In the genomic region with DNA sequence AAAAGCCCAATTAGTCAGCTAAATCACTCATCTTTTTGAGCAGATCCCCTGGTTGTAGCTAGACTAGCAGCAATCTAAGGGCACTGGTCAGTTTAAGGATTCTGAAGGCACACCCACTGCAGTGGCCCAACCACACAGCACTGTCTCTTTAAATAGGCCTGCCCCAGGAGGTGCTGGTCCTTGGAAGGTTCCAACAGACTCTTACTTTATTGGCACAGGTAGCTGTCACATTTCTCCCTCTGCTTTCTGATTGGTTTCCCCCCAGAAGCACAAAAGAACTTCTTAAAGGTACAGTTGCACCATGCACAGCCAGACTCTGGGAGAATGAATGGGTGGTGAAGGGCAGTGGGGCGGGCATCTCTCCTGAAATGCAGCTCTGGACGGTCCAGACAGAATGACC, we compare ENCODE assay signal across 8 mouse cellular contexts.
DNase-seq lines count a peak whose midpoint lies in the region; ATAC-seq and TF ChIP-seq lines count a peak whose summit lies in the region.

No protein-coding gene starts in this region.

- H3K4me3 ChIP-seq in gastrocnemius, adult 2 months, result no peak overlapping the region
- H3K4me3 ChIP-seq in midbrain, embryonic 15.5 days, result no peak overlapping the region
- H3K4me3 ChIP-seq in midbrain, embryonic 10.5 days, result no peak overlapping the region
- H3K4me3 ChIP-seq in embryonic facial prominence, embryonic 14.5 days (ENCODE audit: low read depth, low read length), result no peak overlapping the region
- no peak overlapping the region for H3K4me3 ChIP-seq in liver, embryonic 11.5 days (ENCODE audit: low read depth, low read length)

- intact Hi-C loops in gastrocnemius, adult 2 months (cut with DNase I), result no loop called here

- no peak overlapping the region for H3K9ac ChIP-seq in midbrain, embryonic 15.5 days
- no peak overlapping the region for H3K9ac ChIP-seq in embryonic facial prominence, embryonic 14.5 days (ENCODE audit: low read depth, low read length)
- no peak overlapping the region for H3K9ac ChIP-seq in liver, embryonic 11.5 days (ENCODE audit: low read depth, low read length)

- peak overlapping the region; percentile 85 for H3K27ac ChIP-seq in gastrocnemius, adult 2 months
- no peak overlapping the region for H3K27ac ChIP-seq in midbrain, embryonic 15.5 days
- H3K27ac ChIP-seq in midbrain, embryonic 10.5 days (replicated peaks), result no peak overlapping the region
- H3K27ac ChIP-seq in embryonic facial prominence, embryonic 14.5 days (replicated peaks; ENCODE audit: low read depth, low read length), result no peak overlapping the region
- H3K27ac ChIP-seq in liver, embryonic 11.5 days (ENCODE audit: low read depth, low read length), result no peak overlapping the region

- H3K27me3 ChIP-seq in midbrain, embryonic 15.5 days (replicated peaks), result no peaks in the 10 kb centered on the region
- no peaks in the 10 kb centered on the region for H3K27me3 ChIP-seq in midbrain, embryonic 10.5 days (ENCODE audit: low read depth, poor library complexity, severe bottlenecking)
- H3K27me3 ChIP-seq in embryonic facial prominence, embryonic 14.5 days (replicated peaks; ENCODE audit: control insufficient read depth, insufficient read depth, low read length), result no peaks in the 10 kb centered on the region
- H3K27me3 ChIP-seq in liver, embryonic 11.5 days (replicated peaks; ENCODE audit: control insufficient read depth, insufficient read depth, low read length), result no peaks in the 10 kb centered on the region

- no peak for TF ChIP-seq CTCF in gastrocnemius, adult 2 months (IDR thresholded peaks at IDR 0.05)

- 63% methylated on average over 2 of the region's 2 CpGs for WGBS in midbrain, embryonic 15.5 days
- WGBS in midbrain, embryonic 10.5 days, result 73% methylated on average over 2 of the region's 2 CpGs
- 82% methylated on average over 2 of the region's 2 CpGs for WGBS in embryonic facial prominence, embryonic 14.5 days
- WGBS in liver, embryonic 11.5 days, result 77% methylated on average over 2 of the region's 2 CpGs

- ATAC-seq in midbrain, embryonic 15.5 days (replicated peaks), result peak; percentile 65; the same call in 1 of the 2 replicates
- ATAC-seq in embryonic facial prominence, embryonic 14.5 days (ENCODE audit: low read depth), result 0 out of 2 replicates have a peak, but pooled peaks have one; percentile 57
- ATAC-seq in megakaryocyte progenitor cell, adult 5-6 weeks (replicated peaks; ENCODE audit: poor library complexity), result peak; percentile 42; the same call in 1 of the 2 replicates
- ATAC-seq in liver, embryonic 11.5 days (replicated peaks; ENCODE audit: low FRiP score), result no peak

- DNase-seq in gastrocnemius, adult 2 months, result peak; percentile 62
- DNase-seq in gastrocnemius, postnatal 10 days, result no peak
- DNase-seq in midbrain, embryonic 10.5 days (ENCODE audit: low spot score), result no peak
- peak; percentile 53 for DNase-seq in embryonic facial prominence, embryonic 14.5 days (ENCODE audit: low spot score)
- no peak for DNase-seq in urinary bladder, adult 2 months (ENCODE audit: low spot score)
- DNase-seq in liver, embryonic 11.5 days (ENCODE audit: low spot score), result no peak

- no peaks in the 10 kb centered on the region for H3K36me3 ChIP-seq in midbrain, embryonic 15.5 days (replicated peaks)
- no peaks in the 10 kb centered on the region for H3K36me3 ChIP-seq in midbrain, embryonic 10.5 days
- H3K36me3 ChIP-seq in embryonic facial prominence, embryonic 14.5 days (ENCODE audit: control insufficient read depth, insufficient read depth, low read length), result no peaks in the 10 kb centered on the region
- no peaks in the 10 kb centered on the region for H3K36me3 ChIP-seq in liver, embryonic 11.5 days (ENCODE audit: control insufficient read depth, insufficient read depth, low read length)

- H3K4me2 ChIP-seq in midbrain, embryonic 15.5 days, result no peak overlapping the region
- no peak overlapping the region for H3K4me2 ChIP-seq in embryonic facial prominence, embryonic 14.5 days (ENCODE audit: low read depth, low read length)
- H3K4me2 ChIP-seq in liver, embryonic 11.5 days, result no peak overlapping the region

- no peaks in the 10 kb centered on the region for H3K9me3 ChIP-seq in midbrain, embryonic 15.5 days
- no peaks in the 10 kb centered on the region for H3K9me3 ChIP-seq in midbrain, embryonic 10.5 days (replicated peaks)
- no peaks in the 10 kb centered on the region for H3K9me3 ChIP-seq in embryonic facial prominence, embryonic 14.5 days (ENCODE audit: control insufficient read depth, low read length)
- H3K9me3 ChIP-seq in liver, embryonic 11.5 days (ENCODE audit: control insufficient read depth, low read length), result no peaks in the 10 kb centered on the region

- H3K4me1 ChIP-seq in midbrain, embryonic 15.5 days, result peaks cover 5% of the 10 kb centered on the region
- H3K4me1 ChIP-seq in midbrain, embryonic 10.5 days, result peaks cover 26% of the 10 kb centered on the region
- H3K4me1 ChIP-seq in embryonic facial prominence, embryonic 14.5 days (ENCODE audit: control insufficient read depth, insufficient read depth, low read length), result no peaks in the 10 kb centered on the region
- 0 out of 2 replicates have a peak, but pooled peaks cover 2% of the 10 kb centered on the region for H3K4me1 ChIP-seq in liver, embryonic 11.5 days (replicated peaks; ENCODE audit: control insufficient read depth, insufficient read depth, low read length)

Comparison
In these comparisons a context has a peak if more than half of its experiments do, and no peak if none do; other contexts are left out.
1. DNase-seq: peak in gastrocnemius, adult 2 months (single experiment) and embryonic facial prominence, embryonic 14.5 days (single experiment); none in gastrocnemius, postnatal 10 days (single experiment), midbrain, embryonic 10.5 days (single experiment), urinary bladder, adult 2 months (single experiment) and liver, embryonic 11.5 days (single experiment).